Mouse (Mus musculus) layer of hippocampus, adult 11-12 months (tissue): ENCODE results near the gene Pnmt.
"Not testable (repeated sequence)": the region's sequence is repeated elsewhere in the genome, so short reads cannot be mapped to it uniquely, and the experiment has no call there.

Source experiments
- DNase-seq: peaks from one replicate; pipeline ENCODE4 v3.0.0; 2022; ENCODE audit warnings: low spot score

The Pnmt gene

GRCm38 (mm10) chr11:98357396-98358160, 28.7 kb upstream of the Pnmt start:
- DNase-seq = no peak

- DNase-seq = peak; percentile 85
Measured at GRCm38 (mm10) chr11:98358161-98359083, 27.8 kb upstream of the Pnmt start, which contains the start of gene Stard3. TSS of gene Stard3 (plus strand) at chr11:98358368.

- no peak for DNase-seq
Measured at GRCm38 (mm10) chr11:98360866-98361521, 25.3 kb upstream of the Pnmt start.

- DNase-seq = no peak
Measured at GRCm38 (mm10) chr11:98363817-98364216, 22.4 kb upstream of the Pnmt start.

- no peak for DNase-seq
Measured at GRCm38 (mm10) chr11:98364410-98364809, 21.8 kb upstream of the Pnmt start.

GRCm38 (mm10) chr11:98366290-98366689, 20.0 kb upstream of the Pnmt start:
- no peak for DNase-seq

GRCm38 (mm10) chr11:98367171-98367862, 18.9 kb upstream of the Pnmt start:
- peak; percentile 60 for DNase-seq

- DNase-seq = no peak
Measured at GRCm38 (mm10) chr11:98367863-98368186, 18.4 kb upstream of the Pnmt start.

GRCm38 (mm10) chr11:98369337-98369736, 16.9 kb upstream of the Pnmt start:
- no peak for DNase-seq

GRCm38 (mm10) chr11:98370588-98370987, 15.7 kb upstream of the Pnmt start:
- no peak for DNase-seq

GRCm38 (mm10) chr11:98371556-98372240, 14.6 kb upstream of the Pnmt start:
- DNase-seq = no peak

GRCm38 (mm10) chr11:98372406-98372805, 13.8 kb upstream of the Pnmt start:
- DNase-seq = peak; percentile 74

GRCm38 (mm10) chr11:98373244-98373643, 13.0 kb upstream of the Pnmt start:
- no peak for DNase-seq

GRCm38 (mm10) chr11:98374266-98374665, 12.0 kb upstream of the Pnmt start:
- DNase-seq = no peak

GRCm38 (mm10) chr11:98376756-98377155, 9.5 kb upstream of the Pnmt start:
- DNase-seq = no peak

- DNase-seq = no peak
Measured at GRCm38 (mm10) chr11:98377787-98378186, 8.5 kb upstream of the Pnmt start.

- DNase-seq = no peak
Measured at GRCm38 (mm10) chr11:98379379-98379778, 6.9 kb upstream of the Pnmt start.

- DNase-seq = no peak
Measured at GRCm38 (mm10) chr11:98380106-98380505, 6.1 kb upstream of the Pnmt start.

GRCm38 (mm10) chr11:98381651-98382050, 4.6 kb upstream of the Pnmt start:
- no peak for DNase-seq

- not testable (repeated sequence) for DNase-seq
Measured at GRCm38 (mm10) chr11:98382405-98382804, 3.8 kb upstream of the Pnmt start.

GRCm38 (mm10) chr11:98383261-98384030, 2.8 kb upstream of the Pnmt start, which contains the start of gene Tcap:
TSS of gene Tcap (plus strand) at chr11:98383811.
- DNase-seq = no peak
